Mouse (Mus musculus): ENCODE measurements around the gene Prph2.

Gene Prph2

DNA sequence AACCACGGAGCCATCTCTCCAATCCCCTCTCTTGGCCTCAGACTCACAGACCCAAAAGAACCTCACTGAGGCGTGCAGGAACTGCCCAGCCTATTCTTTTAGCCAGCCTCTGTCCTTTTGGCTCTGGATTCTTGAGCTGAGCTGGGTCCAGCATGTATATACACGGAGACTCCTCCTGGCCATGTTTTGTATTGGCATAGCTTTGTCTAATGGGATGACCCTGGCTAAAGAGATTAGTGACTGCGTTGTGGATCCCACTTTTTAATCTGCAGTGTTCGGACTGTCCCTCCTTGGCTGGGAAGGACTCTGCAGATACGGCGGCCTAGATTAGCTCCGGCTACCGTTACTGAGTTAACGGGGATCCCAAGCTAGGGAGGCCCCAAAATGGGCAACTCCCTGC is at the start of gene Prph2:
Gene Prph2, plus strand, starts transcription at position 274 of the 400 bp plus-strand sequence.
- no peak for TF ChIP-seq GATA4 (IDR thresholded peaks at IDR 0.05; ENCODE audit: insufficient replicate concordance, low read length)

DNA sequence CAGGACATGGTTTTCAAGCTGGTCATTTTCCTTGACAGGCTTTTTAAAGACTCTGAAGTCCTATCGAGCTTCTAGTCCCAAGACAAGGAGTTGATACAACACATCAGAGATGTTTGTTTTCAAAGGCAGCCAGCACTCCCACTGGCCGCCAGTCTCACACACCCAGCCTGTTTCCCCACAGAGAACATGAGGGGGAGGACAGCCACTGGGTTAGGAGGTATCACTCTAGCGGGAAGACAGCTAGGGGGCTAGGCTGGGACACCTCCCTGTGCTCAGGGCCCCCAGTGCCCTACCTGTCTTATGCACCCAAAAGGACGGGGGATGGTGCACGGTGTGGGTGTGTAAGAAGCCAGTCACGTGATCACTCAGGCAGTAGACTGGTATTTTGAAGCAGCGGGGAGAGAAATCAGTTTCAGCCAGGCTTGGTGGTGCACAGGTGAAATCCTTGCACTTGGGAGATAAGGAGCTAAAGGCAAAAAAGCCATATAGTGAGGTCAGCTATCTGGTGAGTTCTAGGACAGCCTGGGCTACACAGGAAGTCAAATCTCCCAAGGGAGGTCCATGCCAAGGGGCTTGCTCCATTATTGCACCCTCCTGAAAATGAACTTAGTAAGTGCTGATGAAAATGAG is 45.6 kb upstream of the Prph2 start:
- no peak for TF ChIP-seq GATA4 (IDR thresholded peaks at IDR 0.05; ENCODE audit: insufficient replicate concordance, low read length)

DNA sequence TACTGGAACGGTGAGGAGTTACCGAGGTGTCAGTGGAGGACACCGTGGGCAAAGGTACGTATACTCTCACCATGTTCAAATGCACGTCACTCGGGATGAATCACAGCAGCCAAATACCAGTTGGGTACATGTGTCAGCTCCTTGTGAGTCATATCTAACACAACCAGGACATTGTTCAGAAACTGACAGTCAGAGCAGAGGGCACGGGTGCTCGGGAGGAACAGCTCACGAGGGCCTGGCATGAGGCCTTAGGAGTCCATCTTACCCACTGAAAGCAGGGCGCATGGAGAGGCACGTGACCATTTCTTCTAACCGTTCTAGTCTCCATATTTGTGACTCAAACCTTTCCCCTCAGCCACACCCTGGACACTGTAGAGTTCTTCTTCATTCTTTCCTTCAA is 43.4 kb upstream of the Prph2 start:
- no peak for TF ChIP-seq GATA4 (IDR thresholded peaks at IDR 0.05; ENCODE audit: insufficient replicate concordance, low read length)

DNA sequence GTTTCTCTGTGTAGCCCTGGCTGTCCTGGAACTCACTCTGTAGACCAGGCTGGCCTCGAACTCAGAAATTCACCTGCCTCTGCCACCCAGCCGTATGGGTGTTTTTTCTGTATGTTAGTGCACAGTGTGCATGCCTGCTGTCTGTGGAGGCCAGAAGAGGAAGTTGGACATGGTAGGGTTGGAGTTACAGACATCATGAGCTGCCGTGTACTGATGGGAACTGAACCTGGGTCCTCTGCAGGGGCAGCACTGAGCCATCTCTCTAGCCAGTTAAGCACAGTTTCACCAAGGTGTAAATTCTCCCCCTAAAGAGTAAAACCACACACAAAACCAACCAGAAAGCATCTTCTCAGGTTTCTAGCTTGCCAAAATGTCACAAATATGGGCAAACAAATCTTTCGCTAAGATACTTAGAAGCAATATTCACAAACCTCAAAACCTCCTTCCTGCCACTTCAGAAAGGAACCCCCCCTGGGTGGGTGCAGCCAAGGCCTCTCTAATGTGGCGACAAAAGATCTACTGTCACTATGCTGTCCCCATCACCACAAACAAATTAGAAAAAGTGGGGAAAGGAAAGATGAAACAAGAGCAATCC is 40.0 kb upstream of the Prph2 start:
- no peak for TF ChIP-seq GATA4 (IDR thresholded peaks at IDR 0.05; ENCODE audit: insufficient replicate concordance, low read length)

DNA sequence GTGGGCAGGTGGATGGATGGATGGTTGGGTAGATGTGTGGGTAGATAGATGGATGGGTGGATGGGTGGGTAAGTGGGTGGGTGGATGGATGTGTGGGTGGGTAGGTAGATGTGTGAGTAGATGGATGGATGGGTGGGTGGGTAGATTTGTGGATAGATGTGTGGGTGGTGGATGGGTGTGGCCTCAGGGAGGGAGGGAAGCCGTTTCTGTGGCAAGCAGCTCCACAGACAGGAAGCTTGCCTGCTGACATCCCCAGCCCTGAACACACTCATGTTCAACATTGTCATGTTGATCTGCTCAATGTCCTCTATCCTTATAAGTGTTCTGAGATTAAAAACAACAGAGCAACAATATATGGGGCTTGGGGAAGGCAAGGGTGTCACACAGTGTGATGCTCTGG is 39.3 kb upstream of the Prph2 start:
- TF ChIP-seq GATA4 (IDR thresholded peaks at IDR 0.05; ENCODE audit: insufficient replicate concordance, low read length) = no peak

DNA sequence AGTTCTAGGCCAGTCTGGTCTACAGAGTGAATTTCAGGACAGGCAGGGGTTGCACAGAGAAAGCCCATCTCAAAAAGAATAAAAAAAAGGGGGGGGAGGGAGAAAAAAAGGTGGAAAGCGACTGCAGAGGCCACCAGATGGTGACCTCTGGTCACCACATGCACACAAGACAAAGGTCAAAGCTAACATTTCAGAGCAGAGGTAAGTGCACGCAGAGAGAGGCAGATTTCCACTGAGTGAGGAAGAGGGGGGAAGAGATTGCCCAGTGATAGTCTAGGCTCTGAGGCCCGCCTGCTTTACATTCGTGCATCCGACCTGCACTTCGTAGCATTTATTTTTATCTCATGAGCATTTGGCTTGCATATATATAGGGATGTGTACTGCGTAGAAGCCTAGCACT is 37.5 kb upstream of the Prph2 start:
- TF ChIP-seq GATA4 (IDR thresholded peaks at IDR 0.05; ENCODE audit: insufficient replicate concordance, low read length) = peak; percentile 15; the same call in 1 of the 2 replicates

DNA sequence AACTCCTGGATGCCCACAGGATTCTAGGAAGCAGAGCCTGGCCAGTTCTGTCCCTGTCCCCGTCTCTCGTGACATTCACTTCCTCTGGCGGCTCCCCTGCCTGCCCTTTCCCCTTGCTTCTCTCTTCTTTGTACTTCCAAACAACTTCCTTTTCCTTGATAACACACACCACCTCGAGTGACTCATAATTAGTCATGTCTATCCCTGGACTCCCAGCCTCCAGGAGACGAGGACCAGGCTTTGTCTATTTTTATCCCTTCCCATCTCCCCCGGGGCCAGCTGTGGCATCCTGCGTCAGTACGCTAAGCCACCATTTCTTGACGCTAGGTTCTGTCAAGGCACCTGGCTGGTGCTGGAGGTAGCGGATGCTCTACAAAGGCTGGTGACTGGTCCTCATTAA is 36.1 kb upstream of the Prph2 start:
- peak; percentile 49; the same call in 1 of the 2 replicates for TF ChIP-seq GATA4 (IDR thresholded peaks at IDR 0.05; ENCODE audit: insufficient replicate concordance, low read length)

DNA sequence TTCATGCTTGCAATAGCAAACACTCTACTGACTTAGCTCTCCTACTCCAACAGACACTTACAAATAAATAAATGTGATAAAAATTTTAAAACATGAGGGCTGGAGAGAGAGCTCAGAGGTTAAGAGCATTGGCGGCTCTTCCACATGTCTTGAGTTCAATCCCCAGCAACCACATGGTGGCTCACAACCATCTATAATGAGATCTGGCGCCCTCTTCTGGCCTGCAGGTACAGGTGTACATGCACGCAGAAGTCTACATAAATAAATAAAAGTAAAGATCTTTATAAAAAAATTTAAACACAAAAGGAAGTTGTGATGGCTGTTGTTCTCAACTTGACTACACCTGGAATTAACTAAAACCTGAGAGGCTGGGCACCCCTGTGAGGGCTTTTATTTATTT is 34.6 kb upstream of the Prph2 start:
- no peak for TF ChIP-seq GATA4 (IDR thresholded peaks at IDR 0.05; ENCODE audit: insufficient replicate concordance, low read length)

DNA sequence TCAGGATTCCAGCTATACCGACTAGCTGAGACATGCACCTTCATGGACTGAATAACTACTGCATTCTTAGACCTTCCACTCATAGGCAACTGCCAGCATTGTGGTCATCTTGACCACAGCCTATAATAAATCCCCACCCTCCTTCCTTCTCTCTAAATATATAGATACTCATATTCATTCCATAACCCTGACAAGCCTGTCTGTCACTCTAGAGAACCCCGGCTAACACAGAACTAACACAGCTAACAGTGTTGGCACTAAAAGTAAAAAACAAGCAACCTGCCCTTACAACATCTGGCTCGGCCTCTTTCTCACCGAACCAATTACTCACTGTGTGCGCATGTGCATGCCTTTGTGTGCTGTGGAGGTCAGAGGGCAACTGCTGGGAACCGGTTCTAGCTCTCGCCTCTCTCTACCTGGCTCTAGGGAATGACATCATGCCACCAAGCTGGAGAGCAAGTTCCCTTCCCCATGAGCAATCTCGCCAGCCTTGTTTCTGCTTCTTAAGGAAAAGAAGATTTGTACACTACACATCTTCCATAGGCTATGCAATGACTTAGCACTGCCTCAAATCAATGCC is 33.8 kb upstream of the Prph2 start:
- TF ChIP-seq GATA4 (IDR thresholded peaks at IDR 0.05; ENCODE audit: insufficient replicate concordance, low read length) = no peak

DNA sequence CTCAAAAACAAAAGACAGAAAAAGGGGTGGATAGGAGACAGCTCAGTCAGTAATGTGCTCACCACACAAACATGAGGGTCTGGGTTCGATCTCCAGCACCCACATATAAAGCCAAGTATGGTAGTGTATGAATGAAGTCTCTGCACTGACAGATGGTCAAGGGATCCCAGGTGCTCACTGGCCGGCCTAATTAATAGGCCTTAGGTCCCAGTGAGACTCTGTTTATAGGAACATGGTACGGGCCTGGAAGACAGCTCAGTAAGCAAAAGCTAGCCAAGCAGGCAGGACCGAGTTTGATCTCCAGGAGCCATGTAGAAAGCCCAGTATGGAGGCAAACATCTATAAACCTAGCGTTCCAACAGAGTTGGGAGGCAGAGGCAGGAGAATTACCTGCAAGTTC is 33.2 kb upstream of the Prph2 start:
- no peak for TF ChIP-seq GATA4 (IDR thresholded peaks at IDR 0.05; ENCODE audit: insufficient replicate concordance, low read length)

DNA sequence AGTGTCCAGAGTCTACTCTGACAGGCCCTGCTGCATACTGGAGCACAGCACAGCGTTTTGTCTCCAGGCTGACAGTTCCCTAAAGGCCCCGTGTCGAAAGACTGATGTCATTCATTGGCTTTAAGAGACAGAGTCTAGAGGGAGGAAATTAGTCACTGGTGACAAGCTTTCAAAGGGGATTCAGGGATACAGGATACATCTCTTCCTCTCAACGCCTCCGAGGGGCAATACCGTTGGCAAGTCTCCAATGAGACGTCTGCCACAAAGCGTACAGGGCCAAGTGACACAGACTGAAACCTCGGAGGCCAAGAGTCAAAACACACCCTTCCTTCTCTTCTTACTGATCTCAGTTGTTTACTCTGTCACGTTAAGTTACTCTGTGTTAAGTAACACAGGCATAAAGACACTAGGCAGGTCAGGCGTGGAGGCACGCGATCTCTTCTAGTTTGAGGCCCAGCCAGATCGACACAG is 30.4 kb upstream of the Prph2 start:
- peak; percentile 38; the same call in 1 of the 2 replicates for TF ChIP-seq GATA4 (IDR thresholded peaks at IDR 0.05; ENCODE audit: insufficient replicate concordance, low read length)

DNA sequence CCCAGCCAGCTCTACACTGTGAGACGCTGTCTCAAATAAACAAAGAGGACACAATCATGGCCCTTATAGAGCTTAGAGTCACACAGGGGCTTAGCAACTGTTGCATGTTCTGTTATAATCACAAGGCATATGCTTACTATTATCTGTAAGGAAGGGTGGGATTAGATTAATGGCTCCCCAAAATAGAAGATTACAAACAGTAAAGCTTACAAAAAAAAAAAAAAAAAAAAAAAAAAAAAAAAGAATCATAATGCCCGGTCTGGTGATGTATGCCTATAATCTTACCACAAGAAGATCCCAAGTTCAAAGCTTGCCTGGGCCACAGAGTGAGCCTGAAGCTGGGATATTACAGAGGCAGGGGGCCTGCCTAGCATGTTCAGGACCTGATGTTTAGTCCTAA is 29.9 kb upstream of the Prph2 start:
- TF ChIP-seq GATA4 (IDR thresholded peaks at IDR 0.05; ENCODE audit: insufficient replicate concordance, low read length) = no peak

DNA sequence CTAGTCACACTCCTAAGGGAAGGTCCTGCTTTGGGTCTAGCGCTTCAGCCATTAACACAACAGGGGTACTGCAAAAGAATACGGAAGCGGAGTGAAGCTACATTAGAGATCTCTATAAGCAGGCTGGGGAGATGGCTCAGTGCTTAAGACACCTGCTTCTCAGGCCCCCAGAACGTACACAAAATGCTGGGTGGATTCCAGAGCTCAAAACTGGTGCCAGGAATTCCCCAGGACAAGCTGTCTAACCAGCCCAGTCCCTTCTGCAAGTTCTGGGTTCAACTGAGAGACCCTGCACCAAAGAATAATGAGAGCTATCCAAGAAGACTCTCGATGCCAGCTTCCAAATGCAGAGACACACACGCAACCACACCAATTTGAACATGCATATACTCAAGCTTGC is 28.5 kb upstream of the Prph2 start:
- no peak for TF ChIP-seq GATA4 (IDR thresholded peaks at IDR 0.05; ENCODE audit: insufficient replicate concordance, low read length)

DNA sequence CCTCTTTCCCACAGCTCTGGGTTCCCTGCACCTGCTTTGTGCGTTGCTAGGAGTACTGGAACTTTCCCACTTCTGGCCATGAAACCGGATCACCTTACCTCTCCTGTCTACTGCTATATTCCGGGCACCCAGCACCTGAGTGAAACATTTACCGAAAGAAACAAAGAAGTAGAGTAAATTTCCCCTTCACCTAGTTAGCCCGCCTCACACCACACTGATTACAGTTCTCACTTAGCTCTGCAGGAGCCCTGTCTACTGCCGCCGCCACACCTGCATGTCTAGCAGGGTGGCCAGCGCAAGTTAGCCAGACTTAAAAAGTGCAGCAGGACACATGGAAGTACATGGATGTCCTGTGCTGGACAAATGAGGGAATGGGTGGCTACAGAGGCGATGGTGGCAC is 27.2 kb upstream of the Prph2 start:
- no peak for TF ChIP-seq GATA4 (IDR thresholded peaks at IDR 0.05; ENCODE audit: insufficient replicate concordance, low read length)

DNA sequence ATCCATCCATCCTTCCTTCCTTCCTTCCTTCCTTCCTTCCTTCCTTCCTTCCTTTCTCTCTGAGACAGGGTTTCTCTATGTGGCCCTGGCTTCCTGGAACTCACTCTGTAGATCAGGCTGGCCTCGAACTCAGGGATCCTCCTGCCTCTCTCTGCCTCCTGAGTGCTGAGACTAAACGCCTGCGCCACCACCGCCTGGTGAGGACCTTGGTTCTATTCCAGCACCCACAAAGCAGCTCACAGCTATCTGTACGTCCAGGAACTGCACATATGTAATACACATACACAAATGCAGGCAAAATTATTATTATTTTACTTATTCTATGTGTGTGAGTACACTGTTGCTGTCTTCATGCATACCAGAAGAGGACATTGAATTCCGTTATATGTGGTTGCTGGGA is 25.5 kb upstream of the Prph2 start:
- TF ChIP-seq GATA4 (IDR thresholded peaks at IDR 0.05; ENCODE audit: insufficient replicate concordance, low read length) = no peak

DNA sequence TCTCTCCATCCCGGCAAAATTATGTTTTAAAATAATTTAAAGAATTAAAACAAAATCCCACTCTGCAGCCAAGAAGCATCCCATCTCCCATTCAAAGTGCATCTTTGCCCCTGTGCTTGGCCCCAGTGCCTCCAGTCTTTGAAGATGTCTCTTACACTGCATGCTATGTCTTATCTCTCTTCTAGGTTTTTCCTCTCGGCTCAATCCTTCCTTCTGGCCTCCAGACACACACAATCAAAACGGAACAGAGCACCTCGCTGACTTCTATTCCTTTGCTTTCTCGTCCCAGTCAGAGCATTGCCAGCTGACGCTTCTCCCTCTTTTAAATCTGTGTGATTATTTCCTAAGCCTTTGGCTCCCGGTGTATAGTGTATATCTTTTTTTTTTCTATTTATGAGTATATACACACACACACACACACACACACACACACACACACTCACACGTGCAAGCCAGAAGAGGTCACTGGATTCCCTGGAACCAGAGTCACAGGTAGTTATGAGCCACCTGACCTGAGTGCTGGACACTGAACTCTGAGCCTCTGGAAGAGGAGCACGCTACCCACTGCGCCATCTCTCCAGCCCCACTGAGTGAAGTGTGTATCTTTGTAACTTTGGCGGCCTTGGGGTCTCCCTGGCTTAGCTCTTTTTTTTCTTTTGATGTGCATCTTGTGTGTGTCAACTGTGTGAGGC is 24.9 kb upstream of the Prph2 start:
- no peak for TF ChIP-seq GATA4 (IDR thresholded peaks at IDR 0.05; ENCODE audit: insufficient replicate concordance, low read length)

Data from liver, adult (tissue).